In the genomic region with DNA sequence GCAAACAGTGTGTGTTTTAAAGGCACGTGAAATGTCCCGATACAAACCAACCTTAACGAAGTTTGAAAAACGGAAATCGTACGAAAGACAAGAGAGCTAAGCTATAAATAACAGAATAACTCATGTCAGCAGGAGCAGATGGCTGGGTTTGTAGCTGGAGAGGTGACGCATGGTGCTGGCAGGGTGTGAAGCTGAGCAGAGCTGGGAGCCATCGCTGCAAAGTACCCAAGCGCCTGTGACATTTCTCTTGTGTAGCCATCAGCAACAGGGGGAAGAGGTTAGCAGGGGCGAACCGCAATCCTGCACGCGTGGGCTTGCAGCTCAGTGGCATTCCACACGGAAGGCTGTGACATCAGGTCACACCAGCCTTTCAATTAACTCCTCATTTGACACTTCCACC, we compare ENCODE assay signal across 14 mouse cellular contexts.
DNase-seq lines count a peak whose midpoint lies in the region; ATAC-seq lines count a peak whose summit lies in the region.
"Had no signal": no experiment of that assay in that cellular context is flagged by ENCODE, and none has a peak within 500 bp of the region (broad histone marks: within the 10 kb centered on the region; RNA-seq: fewer than 3 reads in every experiment).

No protein-coding gene starts in this region.

- DNase-seq in adrenal gland, postnatal 14 days, result peak; percentile 29
- DNase-seq in adrenal gland, adult 2 months, result no peak
- DNase-seq in heart, postnatal 4 days, result peak; percentile 29
- no peak for DNase-seq in heart, adult 9 months (ENCODE audit: low spot score in 2 of 2)
- no peak for DNase-seq in neural tube, embryonic 10.5 days (ENCODE audit: extremely low spot score, low spot score)
- DNase-seq in spleen, postnatal 4 days (ENCODE audit: low spot score in 2 of 2), result no peak
- DNase-seq: gastrocnemius, postnatal 10 days; kidney, postnatal 25 days; right cerebral cortex, postnatal 4 days had no signal

- no peak overlapping the region for H3K9ac ChIP-seq in neural tube, embryonic 13.5 days
- no peak overlapping the region for H3K9ac ChIP-seq in limb, embryonic 12.5 days (replicated peaks)
- H3K9ac ChIP-seq: lung, embryonic 15.5 days had no signal

- no peak; the same call in 1 of the 2 replicates for ATAC-seq in neural tube, embryonic 13.5 days (ENCODE audit: low read depth)
- peak; percentile 47; the same call in 1 of the 2 replicates for ATAC-seq in limb, embryonic 12.5 days (ENCODE audit: insufficient number of reproducible peaks, insufficient read depth, low FRiP score, low TSS enrichment, low read depth)
- ATAC-seq: activated CD4-positive, CD25-positive, alpha-beta regulatory T cell, adult 4 months had no signal

- no peaks in the 10 kb centered on the region for H3K27me3 ChIP-seq in neural tube, embryonic 13.5 days
- H3K27me3 ChIP-seq in limb, embryonic 12.5 days, result no peaks in the 10 kb centered on the region
- H3K27me3 ChIP-seq: lung, embryonic 15.5 days had no signal

- no peaks in the 10 kb centered on the region for H3K36me3 ChIP-seq in neural tube, embryonic 13.5 days
- no peaks in the 10 kb centered on the region for H3K36me3 ChIP-seq in limb, embryonic 12.5 days
- H3K36me3 ChIP-seq: lung, embryonic 15.5 days had no signal

- peak overlapping the region; percentile 61 for H3K27ac ChIP-seq in neural tube, embryonic 13.5 days (replicated peaks)
- H3K27ac ChIP-seq in limb, embryonic 12.5 days, result no peak overlapping the region
- H3K27ac ChIP-seq: lung, embryonic 15.5 days had no signal

- peaks cover 21% of the 10 kb centered on the region for H3K4me1 ChIP-seq in neural tube, embryonic 13.5 days (replicated peaks)
- peaks cover 7% of the 10 kb centered on the region for H3K4me1 ChIP-seq in limb, embryonic 12.5 days (replicated peaks)
- H3K4me1 ChIP-seq: lung, embryonic 15.5 days had no signal

- no peak overlapping the region for H3K4me2 ChIP-seq in neural tube, embryonic 13.5 days
- no peak overlapping the region for H3K4me2 ChIP-seq in limb, embryonic 12.5 days
- H3K4me2 ChIP-seq: lung, embryonic 15.5 days; midbrain, embryonic 11.5 days had no signal

- WGBS in neural tube, embryonic 13.5 days, result 56% methylated on average over 14 of the region's 14 CpGs
- 30% methylated on average over 14 of the region's 14 CpGs for WGBS in limb, embryonic 12.5 days

- no peaks in the 10 kb centered on the region for H3K9me3 ChIP-seq in neural tube, embryonic 13.5 days
- no peaks in the 10 kb centered on the region; the same call in 1 of the 2 replicates for H3K9me3 ChIP-seq in limb, embryonic 12.5 days
- H3K9me3 ChIP-seq: lung, embryonic 15.5 days had no signal

- H3K4me3 ChIP-seq in neural tube, embryonic 13.5 days, result no peak overlapping the region
- H3K4me3 ChIP-seq in limb, embryonic 12.5 days (replicated peaks), result no peak overlapping the region
- H3K4me3 ChIP-seq: lung, embryonic 15.5 days had no signal

Comparison
In these comparisons a context has a peak if more than half of its experiments do, and no peak if none do; other contexts are left out.
1. DNase-seq: peak in adrenal gland, postnatal 14 days (single experiment) and heart, postnatal 4 days (single experiment); none in adrenal gland, adult 2 months (single experiment), heart, adult 9 months (0 of 2), neural tube, embryonic 10.5 days (single experiment) and spleen, postnatal 4 days (0 of 2).